Mouse (Mus musculus): Measurements from ENCODE around the gene Fam19a2. TPM values are rescaled to one million over a fixed set of nuclear protein-coding genes. Genes with fewer than 3 reads are reported as not detected.

Gene Fam19a2
- polyA plus RNA-seq, 1 experiment from 2014 or later = 0.29 TPM

- Histone ChIP-seq H3K4me1 (ENCODE audit: control insufficient read depth, insufficient read depth, low read length) (0 out of 2 replicates have a peak, but pooled peaks cover 5% of the 10 kb centered on the region), H3K4me2 (ENCODE audit: low read depth, low read length) (peak overlapping the region; percentile 51), H3K4me3 (ENCODE audit: low read length) (no peak overlapping the region; the same call in 1 of the 2 replicates), H3K9me3 (replicated peaks; ENCODE audit: control insufficient read depth, low read length) (no peaks in the 10 kb centered on the region), H3K36me3 (ENCODE audit: control insufficient read depth, insufficient read depth) (no peaks in the 10 kb centered on the region), H3K9ac (ENCODE audit: low read length) (no peak overlapping the region), H3K27me3 (ENCODE audit: control insufficient read depth, insufficient read depth, low read length) (no peaks in the 10 kb centered on the region), H3K27ac (ENCODE audit: low read length) (no peak overlapping the region)
- 39% methylated on average over 14 of the region's 14 CpGs for WGBS
- ATAC-seq (replicated peaks; ENCODE audit: extremely low read depth, insufficient read depth, low FRiP score) = no peak
Measured at GRCm38 (mm10) chr10:123360492-123360891, 96.7 kb downstream of the Fam19a2 start.

DNA sequence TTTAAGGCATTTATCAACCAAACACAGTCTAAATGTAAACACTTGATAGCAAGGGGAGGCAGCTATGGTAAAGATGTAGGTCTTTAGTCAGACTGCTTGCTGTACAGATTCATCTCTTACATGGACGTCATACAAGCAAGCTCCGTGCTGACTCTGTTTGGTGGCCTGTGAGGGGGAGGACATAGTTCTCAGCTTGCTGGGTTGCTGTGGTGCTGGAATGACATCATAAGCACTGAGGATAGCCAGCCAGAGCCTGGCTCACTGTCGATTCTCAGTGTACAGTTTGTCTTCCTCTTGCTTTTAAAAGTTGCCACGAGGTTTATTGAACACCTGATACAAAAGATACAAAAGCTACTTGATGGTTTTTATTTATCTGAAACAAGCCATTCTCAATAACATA, 100.8 kb downstream of the Fam19a2 start:
- no peaks in the 10 kb centered on the region for H3K27me3 ChIP-seq (ENCODE audit: control insufficient read depth, insufficient read depth, low read length)
- H3K4me2 ChIP-seq (ENCODE audit: low read depth, low read length) = no peak overlapping the region
- H3K4me3 ChIP-seq (ENCODE audit: low read length) = no peak overlapping the region
- 0 out of 2 replicates have a peak, but pooled peaks cover 5% of the 10 kb centered on the region for H3K4me1 ChIP-seq (ENCODE audit: control insufficient read depth, insufficient read depth, low read length)
- H3K36me3 ChIP-seq (ENCODE audit: control insufficient read depth, insufficient read depth) = no peaks in the 10 kb centered on the region
- ATAC-seq (replicated peaks; ENCODE audit: extremely low read depth, insufficient read depth, low FRiP score) = no peak
- no peak overlapping the region for H3K9ac ChIP-seq (ENCODE audit: low read length)
- no peaks in the 10 kb centered on the region for H3K9me3 ChIP-seq (replicated peaks; ENCODE audit: control insufficient read depth, low read length)
- H3K27ac ChIP-seq (ENCODE audit: low read length) = no peak overlapping the region
- 53% methylated on average over 4 of the region's 4 CpGs for WGBS

- no peak for ATAC-seq (replicated peaks; ENCODE audit: extremely low read depth, insufficient read depth, low FRiP score)
- H3K4me2 ChIP-seq (ENCODE audit: low read depth, low read length) = no peak overlapping the region
- no peaks in the 10 kb centered on the region for H3K9me3 ChIP-seq (replicated peaks; ENCODE audit: control insufficient read depth, low read length)
- no peak overlapping the region for H3K9ac ChIP-seq (ENCODE audit: low read length)
- no peak overlapping the region for H3K27ac ChIP-seq (ENCODE audit: low read length)
- H3K27me3 ChIP-seq (ENCODE audit: control insufficient read depth, insufficient read depth, low read length) = no peaks in the 10 kb centered on the region
- no peaks in the 10 kb centered on the region for H3K4me1 ChIP-seq (ENCODE audit: control insufficient read depth, insufficient read depth, low read length)
- H3K4me3 ChIP-seq (ENCODE audit: low read length) = no peak overlapping the region
- WGBS = 75% methylated on average over 15 of the region's 15 CpGs
- H3K36me3 ChIP-seq (ENCODE audit: control insufficient read depth, insufficient read depth) = no peaks in the 10 kb centered on the region
Measured at GRCm38 (mm10) chr10:123367152-123367864, 103.5 kb downstream of the Fam19a2 start.

DNA sequence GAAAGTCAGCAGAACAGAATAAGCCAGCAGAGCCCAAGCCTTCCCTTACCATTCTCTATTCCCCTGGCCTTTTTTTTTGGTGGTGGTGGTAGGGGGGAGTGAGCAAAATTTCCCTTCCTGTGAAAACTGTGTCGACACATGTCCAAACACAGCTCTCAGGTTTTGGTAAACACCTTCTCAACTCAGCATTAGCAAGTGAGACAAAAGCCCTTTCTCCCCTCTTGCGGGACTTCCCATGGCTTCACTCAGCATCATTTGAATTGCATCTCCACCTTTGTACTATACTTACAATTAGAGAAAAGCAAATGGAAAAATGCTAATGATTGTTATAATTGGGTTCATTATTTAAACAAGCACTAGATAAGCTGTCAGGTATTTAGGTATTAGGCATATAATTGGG, 119.5 kb downstream of the Fam19a2 start:
- Histone ChIP-seq H3K4me2 (ENCODE audit: low read depth, low read length) (no peak overlapping the region), H3K27me3 (ENCODE audit: control insufficient read depth, insufficient read depth, low read length) (no peaks in the 10 kb centered on the region), H3K9ac (ENCODE audit: low read length) (no peak overlapping the region), H3K9me3 (replicated peaks; ENCODE audit: control insufficient read depth, low read length) (no peaks in the 10 kb centered on the region), H3K27ac (ENCODE audit: low read length) (no peak overlapping the region), H3K4me3 (ENCODE audit: low read length) (no peak overlapping the region), H3K4me1 (ENCODE audit: control insufficient read depth, insufficient read depth, low read length) (no peaks in the 10 kb centered on the region), H3K36me3 (ENCODE audit: control insufficient read depth, insufficient read depth) (no peaks in the 10 kb centered on the region)
- no peak for ATAC-seq (replicated peaks; ENCODE audit: extremely low read depth, insufficient read depth, low FRiP score)
- WGBS = 55% methylated on average over 2 of the region's 2 CpGs

GRCm38 (mm10) chr10:123385641-123386040, 121.8 kb downstream of the Fam19a2 start:
- Histone ChIP-seq H3K9me3 (replicated peaks; ENCODE audit: control insufficient read depth, low read length) (no peaks in the 10 kb centered on the region), H3K27me3 (ENCODE audit: control insufficient read depth, insufficient read depth, low read length) (no peaks in the 10 kb centered on the region), H3K4me2 (ENCODE audit: low read depth, low read length) (no peak overlapping the region), H3K27ac (ENCODE audit: low read length) (no peak overlapping the region), H3K9ac (ENCODE audit: low read length) (no peak overlapping the region), H3K36me3 (ENCODE audit: control insufficient read depth, insufficient read depth) (no peaks in the 10 kb centered on the region), H3K4me1 (ENCODE audit: control insufficient read depth, insufficient read depth, low read length) (no peaks in the 10 kb centered on the region), H3K4me3 (ENCODE audit: low read length) (no peak overlapping the region)
- no peak for ATAC-seq (replicated peaks; ENCODE audit: extremely low read depth, insufficient read depth, low FRiP score)
- WGBS = 67% methylated on average over 6 of the region's 6 CpGs

DNA sequence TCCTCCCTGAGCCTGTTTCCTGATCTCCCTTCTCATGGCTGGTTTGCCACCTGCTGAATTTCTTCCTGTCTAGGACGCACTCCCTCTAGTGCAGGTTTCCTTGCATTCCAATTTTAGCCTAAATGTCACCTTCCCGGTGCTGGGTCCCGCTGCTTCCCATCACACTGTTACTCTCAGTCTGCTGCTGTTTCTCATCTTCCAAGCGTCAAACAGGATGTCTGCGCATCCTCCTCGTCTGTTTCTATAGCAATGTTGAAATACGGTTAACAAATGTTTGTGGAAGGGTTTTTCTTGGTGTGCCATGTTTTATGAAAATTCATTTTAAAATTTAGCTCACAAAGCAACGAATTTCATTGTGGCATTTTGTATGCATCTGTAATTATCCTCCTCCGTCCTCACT, 131.6 kb downstream of the Fam19a2 start:
- Histone ChIP-seq H3K9ac (ENCODE audit: low read length) (no peak overlapping the region), H3K9me3 (replicated peaks; ENCODE audit: control insufficient read depth, low read length) (no peaks in the 10 kb centered on the region), H3K4me3 (ENCODE audit: low read length) (no peak overlapping the region), H3K27me3 (ENCODE audit: control insufficient read depth, insufficient read depth, low read length) (no peaks in the 10 kb centered on the region), H3K36me3 (ENCODE audit: control insufficient read depth, insufficient read depth) (no peaks in the 10 kb centered on the region), H3K27ac (ENCODE audit: low read length) (no peak overlapping the region), H3K4me1 (ENCODE audit: control insufficient read depth, insufficient read depth, low read length) (no peaks in the 10 kb centered on the region), H3K4me2 (ENCODE audit: low read depth, low read length) (no peak overlapping the region)
- 60% methylated on average over 9 of the region's 9 CpGs for WGBS
- no peak for ATAC-seq (replicated peaks; ENCODE audit: extremely low read depth, insufficient read depth, low FRiP score)

DNA sequence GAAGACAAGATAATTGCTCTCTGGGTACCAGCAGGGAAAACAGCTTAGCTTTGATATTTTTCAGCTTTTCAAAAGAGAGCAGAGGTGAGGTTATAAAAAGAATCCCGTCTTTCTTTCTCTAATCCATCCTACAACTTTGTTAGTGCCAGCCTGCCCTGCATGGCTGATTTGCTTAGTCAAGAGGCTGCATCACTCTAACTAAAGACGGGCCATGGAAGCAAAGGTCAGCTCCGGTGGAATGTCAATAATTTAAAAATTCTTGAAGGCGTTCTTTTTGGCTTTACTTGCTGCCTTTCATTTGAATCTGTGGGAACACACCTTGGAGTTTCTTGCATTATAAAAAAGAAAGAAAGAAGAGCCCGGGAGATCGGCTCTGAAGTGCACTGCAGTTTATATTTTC, 134.3 kb downstream of the Fam19a2 start:
- no peaks in the 10 kb centered on the region for H3K27me3 ChIP-seq (ENCODE audit: control insufficient read depth, insufficient read depth, low read length)
- no peak overlapping the region for H3K27ac ChIP-seq (ENCODE audit: low read length)
- H3K9me3 ChIP-seq (replicated peaks; ENCODE audit: control insufficient read depth, low read length) = no peaks in the 10 kb centered on the region
- H3K4me1 ChIP-seq (ENCODE audit: control insufficient read depth, insufficient read depth, low read length) = no peaks in the 10 kb centered on the region
- 65% methylated on average over 6 of the region's 6 CpGs for WGBS
- H3K36me3 ChIP-seq (ENCODE audit: control insufficient read depth, insufficient read depth) = no peaks in the 10 kb centered on the region
- H3K4me3 ChIP-seq (ENCODE audit: low read length) = no peak overlapping the region
- ATAC-seq (replicated peaks; ENCODE audit: extremely low read depth, insufficient read depth, low FRiP score) = no peak
- no peak overlapping the region for H3K4me2 ChIP-seq (ENCODE audit: low read depth, low read length)
- H3K9ac ChIP-seq (ENCODE audit: low read length) = no peak overlapping the region

- H3K4me2 ChIP-seq (ENCODE audit: low read depth, low read length) = no peak overlapping the region
- H3K9me3 ChIP-seq (replicated peaks; ENCODE audit: control insufficient read depth, low read length) = no peaks in the 10 kb centered on the region
- no peak overlapping the region for H3K4me3 ChIP-seq (ENCODE audit: low read length)
- no peak overlapping the region for H3K9ac ChIP-seq (ENCODE audit: low read length)
- no peaks in the 10 kb centered on the region for H3K4me1 ChIP-seq (ENCODE audit: control insufficient read depth, insufficient read depth, low read length)
- H3K36me3 ChIP-seq (ENCODE audit: control insufficient read depth, insufficient read depth) = no peaks in the 10 kb centered on the region
- no peak for ATAC-seq (replicated peaks; ENCODE audit: extremely low read depth, insufficient read depth, low FRiP score)
- no peak overlapping the region for H3K27ac ChIP-seq (ENCODE audit: low read length)
- WGBS = 79% methylated on average over 3 of the region's 3 CpGs
- H3K27me3 ChIP-seq (ENCODE audit: control insufficient read depth, insufficient read depth, low read length) = no peaks in the 10 kb centered on the region
Measured at GRCm38 (mm10) chr10:123401188-123401587, 137.4 kb downstream of the Fam19a2 start.

GRCm38 (mm10) chr10:123402460-123402859, 138.7 kb downstream of the Fam19a2 start:
- H3K4me2 ChIP-seq (ENCODE audit: low read depth, low read length) = no peak overlapping the region
- no peaks in the 10 kb centered on the region for H3K9me3 ChIP-seq (replicated peaks; ENCODE audit: control insufficient read depth, low read length)
- H3K4me3 ChIP-seq (ENCODE audit: low read length) = no peak overlapping the region
- ATAC-seq (replicated peaks; ENCODE audit: extremely low read depth, insufficient read depth, low FRiP score) = no peak
- H3K36me3 ChIP-seq (ENCODE audit: control insufficient read depth, insufficient read depth) = no peaks in the 10 kb centered on the region
- WGBS = 70% methylated on average over 3 of the region's 3 CpGs
- H3K4me1 ChIP-seq (ENCODE audit: control insufficient read depth, insufficient read depth, low read length) = no peaks in the 10 kb centered on the region
- H3K27ac ChIP-seq (ENCODE audit: low read length) = no peak overlapping the region
- H3K27me3 ChIP-seq (ENCODE audit: control insufficient read depth, insufficient read depth, low read length) = no peaks in the 10 kb centered on the region
- no peak overlapping the region for H3K9ac ChIP-seq (ENCODE audit: low read length)
